Comparison of ENCODE assay signal across 16 mouse cellular contexts in the genomic region with DNA sequence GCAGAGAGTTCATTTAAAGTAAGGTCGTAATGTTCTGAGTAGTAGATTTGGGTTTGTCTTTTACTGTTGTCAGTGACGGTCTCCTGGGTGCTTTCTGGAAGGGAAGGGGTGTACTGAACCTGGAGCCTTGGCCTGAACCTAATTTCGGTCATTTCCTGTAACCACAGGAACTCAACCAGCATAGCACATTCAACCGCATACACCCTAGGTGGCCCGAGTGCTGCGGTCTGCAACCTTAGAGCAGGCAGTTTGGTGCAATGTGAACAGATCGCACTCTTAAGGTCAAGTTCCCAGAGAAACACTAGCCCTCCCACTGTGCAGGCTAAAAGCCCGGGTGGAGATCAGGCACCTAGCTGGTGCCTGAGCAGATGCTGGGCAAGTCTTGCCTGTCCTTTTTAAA.
DNase-seq lines count a peak whose midpoint lies in the region; ATAC-seq and TF ChIP-seq lines count a peak whose summit lies in the region.
"Had no signal": no experiment of that assay in that cellular context is flagged by ENCODE, and none has a peak within 500 bp of the region (broad histone marks: within the 10 kb centered on the region; RNA-seq: fewer than 3 reads in every experiment).

No protein-coding gene starts in this region.

- H3K36me3 ChIP-seq in embryonic facial prominence, embryonic 14.5 days (ENCODE audit: control insufficient read depth, insufficient read depth, low read length), result no peaks in the 10 kb centered on the region
- H3K36me3 ChIP-seq: forebrain, embryonic 15.5 days; hindbrain, embryonic 12.5 days; kidney, embryonic 15.5 days; liver, embryonic 13.5 days; neural tube, embryonic 13.5 days had no signal

- H3K9me3 ChIP-seq in embryonic facial prominence, embryonic 14.5 days (ENCODE audit: control insufficient read depth, low read length), result no peaks in the 10 kb centered on the region
- H3K9me3 ChIP-seq: forebrain, embryonic 15.5 days; hindbrain, embryonic 12.5 days; kidney, embryonic 15.5 days; liver, embryonic 13.5 days; neural tube, embryonic 13.5 days had no signal

- TF ChIP-seq CTCF in layer of hippocampus, adult 2 months (conservative IDR thresholded peaks at IDR 0.05), result no peak

- H3K4me2 ChIP-seq in embryonic facial prominence, embryonic 14.5 days (ENCODE audit: low read depth, low read length), result no peak overlapping the region
- H3K4me2 ChIP-seq: forebrain, embryonic 15.5 days; heart, embryonic 11.5 days; hindbrain, embryonic 12.5 days; kidney, embryonic 15.5 days; liver, embryonic 13.5 days; neural tube, embryonic 13.5 days had no signal

- WGBS in embryonic facial prominence, embryonic 14.5 days, result 45% methylated on average over 8 of the region's 8 CpGs

- no peak overlapping the region for H3K9ac ChIP-seq in embryonic facial prominence, embryonic 14.5 days (ENCODE audit: low read depth, low read length)
- H3K9ac ChIP-seq: forebrain, embryonic 15.5 days; hindbrain, embryonic 12.5 days; kidney, embryonic 15.5 days; liver, embryonic 13.5 days; neural tube, embryonic 13.5 days had no signal

- H3K27ac ChIP-seq in layer of hippocampus, adult 2 months, result peak overlapping the region; percentile 8; the same call in 1 of the 2 replicates
- no peak overlapping the region for H3K27ac ChIP-seq in embryonic facial prominence, embryonic 14.5 days (replicated peaks; ENCODE audit: low read depth, low read length)
- H3K27ac ChIP-seq: forebrain, embryonic 15.5 days; hindbrain, embryonic 12.5 days; kidney, embryonic 15.5 days; liver, embryonic 13.5 days; macrophage; neural tube, embryonic 13.5 days had no signal

- no peak overlapping the region for H3K4me3 ChIP-seq in layer of hippocampus, adult 2 months
- no peak overlapping the region for H3K4me3 ChIP-seq in embryonic facial prominence, embryonic 14.5 days (ENCODE audit: low read depth, low read length)
- H3K4me3 ChIP-seq: forebrain, embryonic 15.5 days; hindbrain, embryonic 12.5 days; kidney, embryonic 15.5 days; liver, embryonic 13.5 days; neural tube, embryonic 13.5 days had no signal

- DNase-seq in layer of hippocampus, adult 2 months (ENCODE audit: low spot score in 2 of 2), result no peak
- DNase-seq in layer of hippocampus, postnatal 14 days (ENCODE audit: low spot score in 2 of 2), result no peak
- DNase-seq in ZHBTc4 (ENCODE audit: low read depth, low spot score), result peak; percentile 82
- peak; percentile 46 for DNase-seq in embryonic facial prominence, embryonic 14.5 days (ENCODE audit: low spot score)
- DNase-seq in layer of hippocampus, adult 9-11 months, result no peak
- DNase-seq: adrenal gland, adult 2 months; layer of hippocampus, postnatal 36 days; liver, embryonic 13.5 days had no signal

- H3K27me3 ChIP-seq in embryonic facial prominence, embryonic 14.5 days (replicated peaks; ENCODE audit: control insufficient read depth, insufficient read depth, low read length), result no peaks in the 10 kb centered on the region
- H3K27me3 ChIP-seq: forebrain, embryonic 15.5 days; hindbrain, embryonic 12.5 days; kidney, embryonic 15.5 days; liver, embryonic 13.5 days; neural tube, embryonic 13.5 days had no signal

- peak; percentile 22; the same call in 1 of the 2 replicates for ATAC-seq in embryonic facial prominence, embryonic 14.5 days (ENCODE audit: low read depth)
- ATAC-seq in megakaryocyte progenitor cell, adult 5-6 weeks (replicated peaks; ENCODE audit: poor library complexity), result peak; percentile 39
- no peak for ATAC-seq in erythroid progenitor cell, adult 5-6 weeks (replicated peaks; ENCODE audit: low FRiP score, poor library complexity, severe bottlenecking)
- ATAC-seq: forebrain, embryonic 15.5 days had no signal

- peaks cover 6% of the 10 kb centered on the region for H3K4me1 ChIP-seq in embryonic facial prominence, embryonic 14.5 days (ENCODE audit: control insufficient read depth, insufficient read depth, low read length)
- H3K4me1 ChIP-seq: forebrain, embryonic 15.5 days had no signal

Comparison
In these comparisons a context has a peak if more than half of its experiments do, and no peak if none do; other contexts are left out.
1. DNase-seq: peak in ZHBTc4 (single experiment) and embryonic facial prominence, embryonic 14.5 days (single experiment); none in layer of hippocampus, adult 2 months (0 of 2), layer of hippocampus, postnatal 14 days (0 of 2) and layer of hippocampus, adult 9-11 months (single experiment).